Mouse (Mus musculus) MEL (cell line): ENCODE results near the gene Lin37. TPM values are rescaled to one million over a fixed set of nuclear protein-coding genes. Genes with fewer than 3 reads are reported as not detected.

ENCODE experiments used
- DNase-seq: peaks from one replicate; pipeline ENCODE4 v3.0.0; 2011; ENCODE audit warnings: low read depth, low spot score
- H3K27ac ChIP-seq: 2 replicates; pipeline ENCODE4 v1.5.1; 2012; ENCODE audit warnings: low read depth, mild to moderate bottlenecking, control low read depth, low read length, moderate library complexity; ENCODE audit not compliant: control insufficient read depth
- H3K27me3 ChIP-seq, 2 experiments: fragments of 150-350 bp in 1 of 2; sonication (generic) in 1 of 2; 2 replicates each; pipeline ENCODE4 v1.6.1; 2012; ENCODE audit warnings: low read length in 2 of 2, mild to moderate bottlenecking in 2 of 2, improper control_type of control experiment in 1 of 2, moderate library complexity in 1 of 2; ENCODE audit not compliant: insufficient read depth in 2 of 2, control insufficient read depth in 1 of 2
- H3K36me3 ChIP-seq, 2 experiments: 2 replicates each; pipeline ENCODE4 v1.6.1; 2012 to 2014; ENCODE audit warnings: low read length in 2 of 2, improper control_type of control experiment in 1 of 2, inconsistent platforms in 1 of 2, mild to moderate bottlenecking in 1 of 2; ENCODE audit not compliant: insufficient read depth in 2 of 2, control insufficient read depth in 1 of 2
- H3K4me1 ChIP-seq, 2 experiments: fragments of 150-350 bp in 1 of 2; sonication (generic) in 1 of 2; 2 replicates each; pipeline ENCODE4 v1.6.1; 2012; ENCODE audit warnings: low read length in 2 of 2, improper control_type of control experiment in 1 of 2, mild to moderate bottlenecking in 1 of 2; ENCODE audit not compliant: insufficient read depth in 2 of 2, control insufficient read depth in 1 of 2
- H3K4me3 ChIP-seq, 2 experiments: fragments of 150-350 bp in 1 of 2; sonication (generic) in 1 of 2; 2 replicates each; pipeline ENCODE4 v1.5.1; 2012; ENCODE audit warnings: low read depth in 2 of 2, low read length in 2 of 2, mild to moderate bottlenecking in 2 of 2, moderate library complexity in 2 of 2, control low read depth in 1 of 2, improper control_type of control experiment in 1 of 2; ENCODE audit not compliant: control insufficient read depth in 1 of 2, insufficient read depth in 1 of 2
- H3K79me2 ChIP-seq: 2 replicates; pipeline ENCODE4 v1.6.1; 2012; ENCODE audit warnings: mild to moderate bottlenecking, low read length, moderate library complexity; ENCODE audit not compliant: control insufficient read depth, poor library complexity, insufficient read depth
- H3K9ac ChIP-seq: 2 replicates; pipeline ENCODE4 v1.6.1; 2012; ENCODE audit warnings: low read depth, mild to moderate bottlenecking, control low read depth, low read length, moderate library complexity; ENCODE audit not compliant: control insufficient read depth, poor library complexity, severe bottlenecking
- H3K9me3 ChIP-seq: fragments of 150-350 bp; sonication (generic); replicated peaks from 2 replicates; pipeline ENCODE4 v1.6.1; 2012; ENCODE audit warnings: mild to moderate bottlenecking, low read length, improper control_type of control experiment, moderate library complexity; ENCODE audit not compliant: insufficient read depth
- BHLHE40 ChIP-seq: IDR thresholded peaks from 2 replicates; pipeline ENCODE4 v1.6.1; 2012; ENCODE audit warnings: low read depth, mild to moderate bottlenecking, inconsistent platforms, low read length, improper control_type of control experiment, borderline replicate concordance
- E2F4 ChIP-seq: IDR thresholded peaks from 2 replicates; pipeline ENCODE4 v1.6.1; 2011; ENCODE audit warnings: low read depth, low read length, improper control_type of control experiment, borderline replicate concordance
- ELF1 ChIP-seq: IDR thresholded peaks from 2 replicates; pipeline ENCODE4 v1.6.1; 2014; ENCODE audit warnings: low read depth, mild to moderate bottlenecking, inconsistent platforms, low read length, improper control_type of control experiment, moderate library complexity
- GABPA ChIP-seq: IDR thresholded peaks from 2 replicates; pipeline ENCODE4 v1.6.1; 2012; ENCODE audit warnings: low read depth, mild to moderate bottlenecking, inconsistent platforms, low read length, improper control_type of control experiment, moderate library complexity
- GATA1 ChIP-seq: IDR thresholded peaks from 2 replicates; pipeline ENCODE4 v1.6.1; 2011; ENCODE audit warnings: low read depth, low read length, improper control_type of control experiment
- KAT2A ChIP-seq: conservative IDR thresholded peaks from 2 replicates; pipeline ENCODE4 v1.6.1; 2012; ENCODE audit warnings: low read depth, low read length, improper control_type of control experiment, inconsistent platforms
- MAX ChIP-seq: IDR thresholded peaks from 2 replicates; pipeline ENCODE4 v1.6.1; 2011; ENCODE audit warnings: low read length, improper control_type of control experiment
- MEF2A ChIP-seq: IDR thresholded peaks from 2 replicates; pipeline ENCODE4 v1.6.1; 2014; ENCODE audit warnings: low read depth, mild to moderate bottlenecking, inconsistent platforms, low read length, improper control_type of control experiment; ENCODE audit not compliant: poor library complexity, insufficient replicate concordance, severe bottlenecking; ENCODE audit errors: extremely low read depth
- MXI1 ChIP-seq: IDR thresholded peaks from 2 replicates; pipeline ENCODE4 v1.6.1; 2011; ENCODE audit warnings: mild to moderate bottlenecking, low read depth, low read length, improper control_type of control experiment
- MYB ChIP-seq: IDR thresholded peaks from 2 replicates; pipeline ENCODE4 v1.6.1; 2011; ENCODE audit warnings: mild to moderate bottlenecking, low read depth, low read length, improper control_type of control experiment
- NELFE ChIP-seq: IDR thresholded peaks from 2 replicates; pipeline ENCODE4 v1.6.1; 2011; ENCODE audit warnings: low read depth, low read length, improper control_type of control experiment
- NRF1 ChIP-seq: IDR thresholded peaks from 2 replicates; pipeline ENCODE4 v1.6.1; 2014; ENCODE audit warnings: low read depth, mild to moderate bottlenecking, inconsistent platforms, low read length, improper control_type of control experiment, moderate library complexity; ENCODE audit not compliant: poor library complexity, insufficient read depth, severe bottlenecking
- POLR2A ChIP-seq, 2 experiments: IDR thresholded peaks; 2 replicates each; pipeline ENCODE4 v1.6.1; 2011 to 2012; ENCODE audit warnings: low read length in 2 of 2, mild to moderate bottlenecking in 2 of 2, control low read depth in 1 of 2, improper control_type of control experiment in 1 of 2, low read depth in 1 of 2, moderate library complexity in 1 of 2; ENCODE audit not compliant: control insufficient read depth in 1 of 2, insufficient read depth in 1 of 2, poor library complexity in 1 of 2
- POLR2AphosphoS5 ChIP-seq: IDR thresholded peaks from 2 replicates; pipeline ENCODE4 v1.6.1; 2012; ENCODE audit warnings: low read depth, borderline replicate concordance, mild to moderate bottlenecking, inconsistent platforms, low read length, moderate library complexity, mixed read lengths
- RAD21 ChIP-seq: IDR thresholded peaks from 2 replicates; pipeline ENCODE4 v1.6.1; 2011; ENCODE audit warnings: mild to moderate bottlenecking, low read depth, low read length, improper control_type of control experiment
- SIN3A ChIP-seq: IDR thresholded peaks from 2 replicates; pipeline ENCODE4 v1.6.1; 2012; ENCODE audit warnings: low read length, improper control_type of control experiment, inconsistent platforms
- SMC3 ChIP-seq: IDR thresholded peaks from 2 replicates; pipeline ENCODE4 v1.6.1; 2011; ENCODE audit warnings: low read depth, low read length, improper control_type of control experiment
- TAL1 ChIP-seq: IDR thresholded peaks from 2 replicates; pipeline ENCODE4 v1.6.1; 2012; ENCODE audit warnings: mild to moderate bottlenecking, inconsistent platforms, low read length, moderate library complexity, mixed read lengths
- TCF12 ChIP-seq: IDR thresholded peaks from 2 replicates; pipeline ENCODE4 v1.6.1; 2014; ENCODE audit warnings: low read depth, mild to moderate bottlenecking, inconsistent platforms, low read length, improper control_type of control experiment, moderate library complexity
- ZNF384 ChIP-seq: IDR thresholded peaks from 2 replicates; pipeline ENCODE4 v1.6.1; 2012; ENCODE audit warnings: low read depth, mild to moderate bottlenecking, inconsistent platforms, low read length, improper control_type of control experiment
- polyA plus RNA-seq, 2 experiments: library from polyadenylated mRNA; stranded (reverse) in 1 of 2; unstranded in 1 of 2; fragments of >175 nt in 1 of 2; fragments of >200 nt in 1 of 2; gene quantifications; 2 replicates each; pipeline versions ENCODE4 v1.2.1 to v1.2.4; 2012; ENCODE audit warnings: low replicate concordance in 2 of 2, low read depth in 1 of 2; ENCODE audit not compliant: insufficient read length in 2 of 2, insufficient read depth in 1 of 2, missing spikeins in 1 of 2
- total RNA-seq: library from RNA; depleted of rRNA; stranded (reverse); fragments of 300-350 nt; gene quantifications from 2 replicates; pipeline ENCODE4 v1.2.3, GENCODE M21; 2012

The Lin37 gene
- total and polyA plus RNA-seq, 3 experiments = 10.9 to 49.8 TPM; not detected in 1

GRCm38 (mm10) chr7:30590927-30591604 lies 31.4 kb upstream of the Lin37 start:
- H3K4me3 ChIP-seq = no peak overlapping the region; a peak in 1 of 4 replicates
- no peaks in the 10 kb centered on the region for H3K27me3 ChIP-seq
- peaks cover 10 to 38% of the 10 kb centered on the region in 2 experiments; a peak in 3 of 4 replicates for H3K4me1 ChIP-seq
- H3K9me3 ChIP-seq = no peaks in the 10 kb centered on the region
- peak overlapping the region; percentile 49 for H3K9ac ChIP-seq
- peaks cover 33% of the 10 kb centered on the region for H3K79me2 ChIP-seq
- peaks cover 0 to 16% of the 10 kb centered on the region in 2 experiments; a peak in 2 of 4 replicates for H3K36me3 ChIP-seq
- TF ChIP-seq GATA1 = no peak
- no peak for TF ChIP-seq POLR2AphosphoS5
- no peak for TF ChIP-seq ZNF384
- TF ChIP-seq SMC3 = no peak
- TF ChIP-seq POLR2A (IDR thresholded peaks at IDR 0.05; ENCODE audit: control insufficient read depth in 1 of 2, insufficient read depth in 1 of 2, low read depth in 1 of 2, low read length in 2 of 2, poor library complexity in 1 of 2) = no peak
- TF ChIP-seq SIN3A = no peak
- TF ChIP-seq ELF1 = no peak
- TF ChIP-seq RAD21 = no peak
- no peak for TF ChIP-seq MAX
- TF ChIP-seq KAT2A = no peak
- TF ChIP-seq TAL1 = no peak
- TF ChIP-seq MXI1 = no peak
- TF ChIP-seq NELFE = no peak
- TF ChIP-seq E2F4 = no peak
- TF ChIP-seq TCF12 = no peak
- TF ChIP-seq BHLHE40 = no peak
- TF ChIP-seq NRF1 = no peak
- no peak for TF ChIP-seq MEF2A
- no peak for TF ChIP-seq GABPA
- TF ChIP-seq MYB = no peak
- H3K27ac ChIP-seq = no peak overlapping the region
- DNase-seq = no peak
